Mouse (Mus musculus) heart, embryonic 16.5 days (tissue): Measurements from ENCODE around the gene Zfp947. TPM values are rescaled to one million over a fixed set of nuclear protein-coding genes. Genes with fewer than 3 reads are reported as not detected.
A peak's percentile ranks its signal among the peaks of the same experiment; 100 is the strongest.
"Not testable (repeated sequence)": the region's sequence is repeated elsewhere in the genome, so short reads cannot be mapped to it uniquely, and the experiment has no call there.

Source experiments
- ATAC-seq: fragments of 200-750 bp; cut with Nextera tagmentation; replicated peaks from 2 replicates; pipeline ENCODE4 v1.8.0; 2017; ENCODE audit warnings: moderate number of reproducible peaks; ENCODE audit not compliant: insufficient read depth, low FRiP score; ENCODE audit errors: extremely low read depth
- H3K27ac ChIP-seq: fragments of 300-500 bp; sonication (generic); 2 replicates; pipeline ENCODE4 v1.5.1; 2014; ENCODE audit warnings: mild to moderate bottlenecking, low read length, control low read depth, moderate library complexity
- H3K27me3 ChIP-seq: fragments of 300-500 bp; sonication (generic); 2 replicates; pipeline ENCODE4 v1.6.1; 2014; ENCODE audit warnings: low read length, mixed read lengths; ENCODE audit not compliant: control insufficient read depth, insufficient read depth
- H3K36me3 ChIP-seq: fragments of 300-500 bp; sonication (generic); 2 replicates; pipeline ENCODE4 v1.6.1; 2014; ENCODE audit not compliant: control insufficient read depth, insufficient read depth
- H3K4me1 ChIP-seq: fragments of 300-500 bp; sonication (generic); 2 replicates; pipeline ENCODE4 v1.6.1; 2014; ENCODE audit warnings: low read length, mixed read lengths; ENCODE audit not compliant: control insufficient read depth, insufficient read depth
- H3K4me2 ChIP-seq: fragments of 300-500 bp; sonication (generic); 2 replicates; pipeline ENCODE4 v1.6.1; 2014; ENCODE audit warnings: low read depth, mild to moderate bottlenecking, control low read depth, low read length
- H3K4me3 ChIP-seq: fragments of 300-500 bp; sonication (generic); 2 replicates; pipeline ENCODE4 v1.5.1; 2014; ENCODE audit warnings: mild to moderate bottlenecking, control low read depth, low read length
- H3K9ac ChIP-seq: fragments of 300-500 bp; sonication (generic); 2 replicates; pipeline ENCODE4 v1.6.1; 2014; ENCODE audit warnings: low read length, control low read depth
- H3K9me3 ChIP-seq: fragments of 300-500 bp; sonication (generic); replicated peaks from 2 replicates; pipeline ENCODE4 v1.6.1; 2016; ENCODE audit warnings: low read length; ENCODE audit not compliant: control insufficient read depth
- WGBS: fragments of 180-500 bp; shearing (Covaris S2); extraction: QIAGEN DNeasy Blood & Tissue Kit; methylation state at CpG from one replicate; pipeline ENCODE4 v1.1.7; 2014; 5-methylcytosine and 5-hydroxymethylcytosine counted together
- polyA plus RNA-seq: library from polyadenylated mRNA; unstranded; fragments of >200 nt; fragmentation: Nextera tagmentation; extraction: Ambion mirVana; gene quantifications from 2 replicates; pipeline ENCODE4 v1.2.1, GENCODE M21; 2015

Gene Zfp947
- 2.3 and 2.7 TPM in 2 replicates for polyA plus RNA-seq

GRCm38 (mm10) chr17:22165722-22166294 is at the start of gene Zfp947:
Gene Zfp947 (minus strand): TSS chr17:22166190.
- not testable (repeated sequence) for H3K4me1 ChIP-seq, H3K27me3 ChIP-seq, H3K9me3 ChIP-seq, H3K36me3 ChIP-seq
- peak within 1 kb of the TSS; percentile 71 for H3K4me3 ChIP-seq
- peak; percentile 93 for ATAC-seq
- peak within 1 kb of the TSS; percentile 87 for H3K27ac ChIP-seq
- under 1% methylated on average over 16 of the region's 16 CpGs for WGBS
- peak within 1 kb of the TSS; percentile 64 for H3K4me2 ChIP-seq
- H3K9ac ChIP-seq, result peak within 1 kb of the TSS; percentile 80

- not testable (repeated sequence) for H3K4me1 ChIP-seq, H3K9me3 ChIP-seq, H3K36me3 ChIP-seq, H3K27me3 ChIP-seq
- Histone ChIP-seq H3K27ac (peak overlapping the region; percentile 87), H3K9ac (peak overlapping the region; percentile 80), H3K4me2 (peak overlapping the region; percentile 64), H3K4me3 (peak overlapping the region; percentile 71)
- ATAC-seq, result peak; percentile 69
- 0% methylated on average over 3 of the region's 3 CpGs for WGBS
Measured at GRCm38 (mm10) chr17:22165304-22165703, 686 bp downstream of the Zfp947 start.

GRCm38 (mm10) chr17:22153951-22154350 is 12.0 kb downstream of the Zfp947 start:
- H3K9me3 ChIP-seq, H3K4me3 ChIP-seq, ATAC-seq, H3K4me1 ChIP-seq, H3K27me3 ChIP-seq, H3K9ac ChIP-seq, H3K4me2 ChIP-seq, H3K27ac ChIP-seq, H3K36me3 ChIP-seq: not testable (repeated sequence)
- WGBS, result 74% methylated on average over 2 of the region's 4 CpGs

- Histone ChIP-seq H3K9me3 (no peaks in the 10 kb centered on the region), H3K36me3 (no peaks in the 10 kb centered on the region), H3K27me3 (no peaks in the 10 kb centered on the region), H3K27ac (no peak overlapping the region), H3K9ac (no peak overlapping the region), H3K4me3 (no peak overlapping the region), H3K4me1 (no peaks in the 10 kb centered on the region), H3K4me2 (no peak overlapping the region)
- no peak for ATAC-seq
Measured at GRCm38 (mm10) chr17:22118770-22119169, 47.2 kb downstream of the Zfp947 start.

Other genes with a start within 250 kb of the Zfp947 start
- 11.1 and 12.4 TPM in 2 replicates for gene Zfp942, start 203.7 kb downstream of the Zfp947 start, polyA plus RNA-seq
- gene Zfp943, start 203.6 kb downstream of the Zfp947 start, polyA plus RNA-seq, result 13.8 and 16.4 TPM in 2 replicates
- gene Zfp994, start 59.4 kb upstream of the Zfp947 start, polyA plus RNA-seq, result 1.7 TPM in 2 replicates
- gene CT030661.1, start 148.6 kb upstream of the Zfp947 start, polyA plus RNA-seq, result 6.4 and 7.4 TPM in 2 replicates
- 8.5 TPM in 2 replicates for gene Zfp944, start 195.2 kb upstream of the Zfp947 start, polyA plus RNA-seq
- gene Zfp758, start 195.3 kb upstream of the Zfp947 start, polyA plus RNA-seq, result 6.5 and 7.9 TPM in 2 replicates